Mouse (Mus musculus): ENCODE measurements around the gene Egflam. TPM values are rescaled to one million over a fixed set of nuclear protein-coding genes. Genes with fewer than 3 reads are reported as not detected.
A peak's percentile ranks its signal among the peaks of the same experiment; 100 is the strongest.

Egflam gene
- total RNA-seq, 1 experiment, result 0.54 TPM

- H3K4me1 ChIP-seq (ENCODE audit: control insufficient read depth in 2 of 2, insufficient read depth in 2 of 2, low read length in 2 of 2, poor library complexity in 1 of 2), result peaks cover 4 to 24% of the 10 kb centered on the region in 2 experiments; a peak in 3 of 4 replicates
- no peak overlapping the region for H3K9ac ChIP-seq (ENCODE audit: insufficient read depth, low read depth, low read length, poor library complexity, severe bottlenecking)
- peak; percentile 15 for DNase-seq (ENCODE audit: low read depth, low spot score)
- no peaks in the 10 kb centered on the region for H3K9me3 ChIP-seq (ENCODE audit: control insufficient read depth, insufficient read depth, low read depth, low read length)
- no peak for TF ChIP-seq CHD2 (IDR thresholded peaks at IDR 0.05; ENCODE audit: low read depth, low read length)
- 0 out of 4 replicates have a peak overlapping the region, but pooled peaks of 1 of the 2 experiments have one; percentile 20 for H3K4me3 ChIP-seq (ENCODE audit: insufficient read depth in 1 of 2, low read depth in 1 of 2, low read length in 2 of 2, poor library complexity in 1 of 2, severe bottlenecking in 1 of 2)
- in situ Hi-C loops (cut with MboI; ENCODE audit: low sequenced_read_pairs in 2 of 2, unreplicated experiment in 2 of 2), result no loop called here
- no peak overlapping the region for H3K27ac ChIP-seq (ENCODE audit: insufficient read depth, low read depth, low read length, poor library complexity, severe bottlenecking)
- peaks cover 51% of the 10 kb centered on the region for H3K36me3 ChIP-seq (ENCODE audit: control insufficient read depth, insufficient read depth, low read length, poor library complexity, severe bottlenecking)
Observed at GRCm38 (mm10) chr15:7167238-7167905, 230.8 kb downstream of the Egflam start.

GRCm38 (mm10) chr15:7166735-7167134 lies 231.5 kb downstream of the Egflam start:
- TF ChIP-seq ZNF384 (IDR thresholded peaks at IDR 0.05; ENCODE audit: low read depth, low read length), result no peak
- no peak for TF ChIP-seq ZC3H11A (IDR thresholded peaks at IDR 0.05; ENCODE audit: borderline replicate concordance, low read depth, low read length)
- TF ChIP-seq CHD2 (IDR thresholded peaks at IDR 0.05; ENCODE audit: low read depth, low read length), result no peak
- no peak for TF ChIP-seq MAFK (IDR thresholded peaks at IDR 0.05; ENCODE audit: insufficient read depth, low read depth, low read length)
- TF ChIP-seq HCFC1 (IDR thresholded peaks at IDR 0.05; ENCODE audit: borderline replicate concordance, insufficient read depth, low read length), result no peak
- Histone ChIP-seq H3K9ac (ENCODE audit: insufficient read depth, low read depth, low read length, poor library complexity, severe bottlenecking) (no peak overlapping the region), H3K36me3 (ENCODE audit: control insufficient read depth, insufficient read depth, low read length, poor library complexity, severe bottlenecking) (peaks cover 48% of the 10 kb centered on the region), H3K4me1 (ENCODE audit: control insufficient read depth in 2 of 2, insufficient read depth in 2 of 2, low read length in 2 of 2, poor library complexity in 1 of 2) (peaks cover 4 to 24% of the 10 kb centered on the region in 2 experiments; a peak in 3 of 4 replicates), H3K27ac (ENCODE audit: insufficient read depth, low read depth, low read length, poor library complexity, severe bottlenecking) (no peak overlapping the region), H3K4me3 (ENCODE audit: insufficient read depth in 1 of 2, low read depth in 1 of 2, low read length in 2 of 2, poor library complexity in 1 of 2, severe bottlenecking in 1 of 2) (no peak overlapping the region), H3K9me3 (ENCODE audit: control insufficient read depth, insufficient read depth, low read depth, low read length) (no peaks in the 10 kb centered on the region)
- in situ Hi-C loops (cut with MboI; ENCODE audit: low sequenced_read_pairs in 2 of 2, unreplicated experiment in 2 of 2), result no loop called here
- no peak for DNase-seq (ENCODE audit: low read depth, low spot score)

- in situ Hi-C loops (cut with MboI; ENCODE audit: low sequenced_read_pairs in 2 of 2, unreplicated experiment in 2 of 2), result no loop called here
- no peak overlapping the region for H3K27ac ChIP-seq (ENCODE audit: insufficient read depth, low read depth, low read length, poor library complexity, severe bottlenecking)
- H3K36me3 ChIP-seq (ENCODE audit: control insufficient read depth, insufficient read depth, low read length, poor library complexity, severe bottlenecking), result peaks cover 47% of the 10 kb centered on the region
- no peak overlapping the region for H3K4me3 ChIP-seq (ENCODE audit: insufficient read depth in 1 of 2, low read depth in 1 of 2, low read length in 2 of 2, poor library complexity in 1 of 2, severe bottlenecking in 1 of 2)
- DNase-seq (ENCODE audit: low read depth, low spot score), result no peak
- TF ChIP-seq HCFC1 (IDR thresholded peaks at IDR 0.05; ENCODE audit: borderline replicate concordance, insufficient read depth, low read length), result no peak
- TF ChIP-seq ZNF384 (IDR thresholded peaks at IDR 0.05; ENCODE audit: low read depth, low read length), result no peak
- no peak for TF ChIP-seq MAFK (IDR thresholded peaks at IDR 0.05; ENCODE audit: insufficient read depth, low read depth, low read length)
- no peak for TF ChIP-seq ZC3H11A (IDR thresholded peaks at IDR 0.05; ENCODE audit: borderline replicate concordance, low read depth, low read length)
- TF ChIP-seq CHD2 (IDR thresholded peaks at IDR 0.05; ENCODE audit: low read depth, low read length), result no peak
- no peaks in the 10 kb centered on the region for H3K9me3 ChIP-seq (ENCODE audit: control insufficient read depth, insufficient read depth, low read depth, low read length)
- H3K4me1 ChIP-seq (ENCODE audit: control insufficient read depth in 2 of 2, insufficient read depth in 2 of 2, low read length in 2 of 2, poor library complexity in 1 of 2), result peaks cover 6 to 19% of the 10 kb centered on the region in 2 experiments; a peak in 3 of 4 replicates
- no peak overlapping the region for H3K9ac ChIP-seq (ENCODE audit: insufficient read depth, low read depth, low read length, poor library complexity, severe bottlenecking)
Observed at GRCm38 (mm10) chr15:7163851-7164250, 234.3 kb downstream of the Egflam start.

GRCm38 (mm10) chr15:7160321-7160720 lies 237.9 kb downstream of the Egflam start:
- Histone ChIP-seq H3K27ac (ENCODE audit: insufficient read depth, low read depth, low read length, poor library complexity, severe bottlenecking) (no peak overlapping the region), H3K9me3 (ENCODE audit: control insufficient read depth, insufficient read depth, low read depth, low read length) (no peaks in the 10 kb centered on the region), H3K36me3 (ENCODE audit: control insufficient read depth, insufficient read depth, low read length, poor library complexity, severe bottlenecking) (peaks cover 45% of the 10 kb centered on the region), H3K4me1 (ENCODE audit: control insufficient read depth in 2 of 2, insufficient read depth in 2 of 2, low read length in 2 of 2, poor library complexity in 1 of 2) (peaks cover 2 to 6% of the 10 kb centered on the region in 2 experiments; a peak in 1 of 4 replicates), H3K4me3 (ENCODE audit: insufficient read depth in 1 of 2, low read depth in 1 of 2, low read length in 2 of 2, poor library complexity in 1 of 2, severe bottlenecking in 1 of 2) (no peak overlapping the region), H3K9ac (ENCODE audit: insufficient read depth, low read depth, low read length, poor library complexity, severe bottlenecking) (no peak overlapping the region)
- no peak for DNase-seq (ENCODE audit: low read depth, low spot score)
- in situ Hi-C loops (cut with MboI; ENCODE audit: low sequenced_read_pairs in 2 of 2, unreplicated experiment in 2 of 2), result no loop called here
- TF ChIP-seq MAFK (IDR thresholded peaks at IDR 0.05; ENCODE audit: insufficient read depth, low read depth, low read length) (no peak), ZNF384 (IDR thresholded peaks at IDR 0.05; ENCODE audit: low read depth, low read length) (no peak), HCFC1 (IDR thresholded peaks at IDR 0.05; ENCODE audit: borderline replicate concordance, insufficient read depth, low read length) (no peak), CHD2 (IDR thresholded peaks at IDR 0.05; ENCODE audit: low read depth, low read length) (no peak), ZC3H11A (IDR thresholded peaks at IDR 0.05; ENCODE audit: borderline replicate concordance, low read depth, low read length) (no peak)

Measured in ES-E14 (cell line).